Mouse (Mus musculus) spleen, adult 2 months (tissue): ENCODE results near the gene Arhgap33. TPM values are rescaled to one million over a fixed set of nuclear protein-coding genes. Genes with fewer than 3 reads are reported as not detected.

Experiments
- DNase-seq, 2 experiments: peaks; one replicate each; pipeline versions ENCODE4 v3.0.0 to v3.0.0-alpha.2; 2012 to 2021; ENCODE audit warnings: low spot score in 2 of 2, low read depth in 1 of 2
- H3K27ac ChIP-seq: fragments of 200-500 bp; 2 replicates; pipeline ENCODE4 v1.5.1; 2012; ENCODE audit warnings: low read length, inconsistent platforms; ENCODE audit not compliant: insufficient read depth
- H3K27me3 ChIP-seq: fragments of 200-500 bp; 2 replicates; pipeline ENCODE4 v1.6.1; 2012; ENCODE audit warnings: mild to moderate bottlenecking, moderate library complexity, low read length, inconsistent platforms; ENCODE audit not compliant: control insufficient read depth, insufficient read depth
- H3K36me3 ChIP-seq: fragments of 200-500 bp; 2 replicates; pipeline ENCODE4 v1.6.1; 2012; ENCODE audit warnings: mild to moderate bottlenecking, low read length, inconsistent platforms; ENCODE audit not compliant: control insufficient read depth, insufficient read depth
- H3K4me1 ChIP-seq: fragments of 200-500 bp; 2 replicates; pipeline ENCODE4 v1.6.1; 2011; ENCODE audit warnings: inconsistent platforms; ENCODE audit not compliant: control insufficient read depth, insufficient read depth, insufficient read length
- H3K4me3 ChIP-seq: fragments of 200-500 bp; 2 replicates; pipeline ENCODE4 v1.5.1; 2011; ENCODE audit warnings: mild to moderate bottlenecking, inconsistent platforms; ENCODE audit not compliant: insufficient read depth, insufficient read length; ENCODE audit errors: extremely low read depth
- CTCF ChIP-seq: fragments of 200-500 bp; IDR thresholded peaks from 2 replicates; pipeline ENCODE4 v1.5.1; 2011; ENCODE audit warnings: mild to moderate bottlenecking, inconsistent platforms; ENCODE audit not compliant: insufficient read depth, insufficient read length, insufficient replicate concordance; ENCODE audit errors: extremely low read depth
- POLR2A ChIP-seq: fragments of 200-500 bp; IDR thresholded peaks from 2 replicates; pipeline ENCODE4 v1.6.1; 2011; ENCODE audit warnings: low read depth, low read length, inconsistent platforms
- WGBS: fragments of 180-500 bp; shearing (Covaris S2); methylation state at CpG from one replicate; pipeline ENCODE4 v1.1.7; 2018; 5-methylcytosine and 5-hydroxymethylcytosine counted together
- polyA plus RNA-seq: library from polyadenylated mRNA; depleted of rRNA; stranded (reverse); fragments of >200 nt; gene quantifications from 2 replicates; pipeline ENCODE4 v1.2.3, GENCODE M21; 2012

Gene Arhgap33
- polyA plus RNA-seq, 1 experiment, result 18.4 TPM

DNA sequence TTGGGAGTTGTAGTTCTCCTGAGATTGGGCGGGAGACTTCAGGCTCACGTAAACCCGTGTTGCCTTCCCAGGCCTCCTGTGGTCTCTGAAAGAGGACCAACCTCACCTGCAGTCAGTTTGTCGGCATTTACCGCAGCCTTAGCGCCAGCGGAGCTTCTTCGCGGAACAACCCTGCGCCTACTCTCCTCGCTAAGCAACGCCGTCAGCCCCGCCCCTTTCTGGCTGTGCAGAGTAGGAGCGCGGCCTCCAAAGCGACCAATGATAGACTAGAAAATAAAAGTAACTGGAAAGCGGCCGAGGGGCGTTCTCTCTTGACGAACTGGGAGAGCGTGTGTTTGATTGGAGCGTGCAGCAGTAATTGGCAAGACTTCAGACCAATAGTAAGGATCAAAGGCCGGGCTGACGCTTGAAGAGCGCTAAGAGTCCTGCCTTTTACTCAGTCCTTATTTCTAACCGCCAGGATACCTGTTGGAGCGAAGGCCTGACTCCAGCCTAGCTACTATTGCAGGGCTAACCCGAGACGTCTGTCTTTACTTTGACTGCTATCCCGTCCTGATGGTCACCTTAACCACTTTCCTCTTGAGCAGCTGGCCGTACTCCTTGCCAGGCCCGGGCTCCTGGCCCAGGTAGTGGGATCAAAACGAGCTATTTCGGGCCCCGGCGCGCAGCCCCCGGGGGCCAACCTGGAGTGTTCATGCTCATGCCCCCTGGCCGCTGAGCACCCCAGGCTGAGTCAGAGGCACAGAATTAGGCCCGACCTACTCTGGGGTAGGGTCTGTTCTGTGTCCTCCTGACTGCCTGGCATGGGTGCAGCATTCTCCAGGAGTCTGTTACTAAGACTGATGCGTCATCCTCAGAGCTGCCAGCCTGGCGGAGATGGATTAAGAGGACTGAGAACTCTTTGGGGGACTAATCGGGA is 17.5 kb upstream of the Arhgap33 start, which contains the start of the genes Hspb6 and Proser3:
Gene Hspb6, plus strand, starts transcription at position 77 of the 919 bp plus-strand sequence.
Gene Proser3, minus strand, starts transcription at position 198 of the 919 bp plus-strand sequence.
- under 1% methylated on average over 44 of the region's 44 CpGs for WGBS

DNA sequence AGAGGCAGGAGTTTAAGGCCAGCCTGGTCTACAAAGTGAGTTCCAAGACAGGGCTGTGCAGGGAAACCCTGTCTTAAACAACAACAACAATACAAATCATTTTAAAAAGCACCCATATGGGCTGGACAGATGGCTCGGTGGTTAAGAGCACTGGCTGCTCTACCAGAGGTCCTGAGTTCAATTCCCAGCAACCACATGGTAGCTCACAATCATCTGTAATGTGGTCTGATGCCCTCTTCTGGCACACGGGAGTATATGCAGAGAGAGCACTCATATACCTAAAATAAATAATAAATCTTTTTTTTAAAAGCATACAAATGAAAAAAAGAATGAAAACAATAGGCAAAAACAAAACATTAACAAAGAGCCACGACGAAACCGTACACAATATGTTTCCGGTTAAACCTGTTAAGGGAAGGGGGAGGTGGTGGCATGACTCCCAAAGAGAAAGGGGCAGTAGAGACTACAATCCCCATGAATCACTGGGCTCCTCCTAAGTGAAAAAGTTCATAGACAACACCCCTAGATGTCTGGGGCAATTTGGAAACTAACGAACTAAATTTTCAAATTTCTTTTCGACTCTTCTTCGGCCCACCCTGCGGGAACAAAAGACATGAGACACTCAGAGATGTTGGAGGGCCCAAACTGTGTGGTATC is 16.7 kb upstream of the Arhgap33 start:
- peaks cover 10% of the 10 kb centered on the region for H3K36me3 ChIP-seq
- H3K4me1 ChIP-seq, result peaks cover 5% of the 10 kb centered on the region
- H3K4me3 ChIP-seq, result peak overlapping the region; percentile 87
- 1% methylated on average over 10 of the region's 10 CpGs for WGBS
- no peak for TF ChIP-seq CTCF
- no peak for TF ChIP-seq POLR2A
- H3K27ac ChIP-seq, result peak overlapping the region; percentile 99
- H3K27me3 ChIP-seq, result no peaks in the 10 kb centered on the region
- DNase-seq, result peak in 1 of 2 experiments; percentile 30

More for the DNA sequence above, 17.5 kb upstream of the Arhgap33 start, which contains the start of the genes Hspb6 and Proser3:
- H3K4me3 ChIP-seq, result peak within 1 kb of the TSS; percentile 87
- TF ChIP-seq POLR2A (peak; percentile 54), CTCF (0 out of 2 replicates have a peak, but pooled peaks have one; percentile 5)
- peaks cover 5% of the 10 kb centered on the region for H3K4me1 ChIP-seq
- peak within 1 kb of the TSS; percentile 99 for H3K27ac ChIP-seq
- peak; percentile 94 to 97 for DNase-seq
- no peaks in the 10 kb centered on the region for H3K27me3 ChIP-seq
- H3K36me3 ChIP-seq, result peaks cover 16% of the 10 kb centered on the region

DNA sequence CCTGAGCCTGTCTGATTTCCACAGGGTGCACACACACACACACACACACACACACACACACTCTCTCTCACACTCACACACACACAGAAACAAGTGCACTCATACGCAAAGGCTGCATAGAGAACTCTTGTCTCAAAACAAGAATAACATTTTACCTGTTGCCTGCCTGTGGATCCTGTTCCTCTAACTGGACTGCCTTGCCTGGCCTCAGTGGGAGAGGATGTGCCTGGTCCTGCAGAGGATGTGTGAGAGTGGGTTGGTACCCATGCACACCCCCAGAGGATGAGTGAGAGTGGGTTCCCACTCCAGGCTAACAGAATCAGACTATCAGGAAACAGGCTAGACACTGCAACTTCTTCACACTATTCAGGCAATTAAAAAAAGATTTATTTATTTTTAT is 15.7 kb upstream of the Arhgap33 start:
- WGBS, result 92% methylated on average over 1 of the region's 1 CpGs
- TF ChIP-seq POLR2A, result no peak
- Histone ChIP-seq H3K27ac (no peak overlapping the region), H3K4me1 (peaks cover 5% of the 10 kb centered on the region), H3K36me3 (peaks cover 5% of the 10 kb centered on the region), H3K4me3 (no peak overlapping the region), H3K27me3 (no peaks in the 10 kb centered on the region)
- no peak for DNase-seq

DNA sequence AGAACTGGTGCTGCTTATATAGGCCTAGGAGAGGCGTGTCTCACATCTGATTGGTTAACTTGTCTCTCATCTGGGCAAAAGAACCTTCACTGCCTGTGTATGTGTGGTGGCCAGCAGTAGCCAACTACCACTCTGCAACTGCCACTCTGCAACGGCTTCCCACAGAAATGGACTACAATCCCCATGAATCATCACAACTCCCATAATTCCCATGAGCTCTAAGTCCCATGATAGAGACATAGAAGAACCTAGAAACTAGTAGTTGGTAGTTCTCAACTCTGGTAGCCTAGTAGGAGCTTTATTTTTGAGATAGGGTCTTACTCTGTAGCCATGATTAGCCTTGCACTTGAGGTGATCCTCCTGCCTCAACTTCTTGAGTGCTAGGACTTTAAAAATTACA is 15.0 kb upstream of the Arhgap33 start:
- H3K4me3 ChIP-seq, result no peak overlapping the region
- WGBS, result 79% methylated on average over 2 of the region's 2 CpGs
- no peaks in the 10 kb centered on the region for H3K36me3 ChIP-seq
- TF ChIP-seq CTCF, result no peak
- no peak for TF ChIP-seq POLR2A
- no peak for DNase-seq
- no peak overlapping the region for H3K27ac ChIP-seq
- H3K4me1 ChIP-seq, result peaks cover 5% of the 10 kb centered on the region
- no peaks in the 10 kb centered on the region for H3K27me3 ChIP-seq

DNA sequence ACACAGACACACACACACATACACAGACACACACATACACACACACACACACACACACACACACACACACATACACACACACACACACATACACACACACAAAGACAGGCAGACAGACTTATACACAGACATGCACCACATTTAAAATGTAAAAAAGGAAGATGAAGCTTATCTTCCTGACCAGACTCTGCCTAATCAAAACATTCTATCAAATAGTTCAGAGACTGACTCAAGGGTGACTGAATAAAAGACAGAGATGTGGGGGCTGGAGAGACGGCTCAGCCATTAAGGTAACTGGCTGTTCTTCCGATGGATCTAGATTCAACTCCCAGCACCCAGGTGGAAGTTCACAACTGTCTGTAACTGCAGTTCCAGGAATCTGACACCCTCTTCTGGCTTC is 9.5 kb upstream of the Arhgap33 start:
- no peak for DNase-seq
- WGBS, result 76% methylated on average over 2 of the region's 2 CpGs
- H3K4me3 ChIP-seq, result no peak overlapping the region
- no peaks in the 10 kb centered on the region for H3K36me3 ChIP-seq
- H3K4me1 ChIP-seq, result no peaks in the 10 kb centered on the region
- TF ChIP-seq POLR2A (no peak), CTCF (no peak)
- H3K27ac ChIP-seq, result no peak overlapping the region
- H3K27me3 ChIP-seq, result no peaks in the 10 kb centered on the region

DNA sequence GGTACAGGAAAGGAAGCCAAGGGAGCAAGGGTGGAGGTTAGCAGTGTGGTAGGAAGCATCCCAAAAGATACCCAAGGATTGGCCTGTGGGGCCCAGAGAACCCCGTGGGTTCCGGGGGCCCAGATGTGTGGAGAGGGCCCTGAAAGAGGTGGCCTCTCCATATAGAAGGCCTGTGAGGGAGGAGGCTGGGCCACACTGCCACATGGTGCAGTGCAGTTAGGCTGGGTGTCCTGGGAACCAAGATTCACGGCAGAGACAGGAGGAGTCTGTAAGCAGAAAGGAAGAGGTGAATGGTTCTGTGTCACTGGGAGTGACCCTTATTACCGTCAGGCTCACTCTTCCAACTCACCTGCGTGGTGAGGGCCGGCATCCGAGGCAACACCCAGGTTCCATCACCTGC is 5.7 kb upstream of the Arhgap33 start:
- no peaks in the 10 kb centered on the region; the same call in 1 of the 2 replicates for H3K4me1 ChIP-seq
- no peak overlapping the region for H3K4me3 ChIP-seq
- TF ChIP-seq POLR2A, result no peak
- no peaks in the 10 kb centered on the region for H3K27me3 ChIP-seq
- no peak for DNase-seq
- WGBS, result 94% methylated on average over 7 of the region's 7 CpGs
- no peaks in the 10 kb centered on the region for H3K36me3 ChIP-seq
- no peak overlapping the region for H3K27ac ChIP-seq
